Mouse (Mus musculus) stomach, postnatal 0 days (tissue): Measurements from ENCODE around the gene AC129217.1. TPM values are rescaled to one million over a fixed set of nuclear protein-coding genes. Genes with fewer than 3 reads are reported as not detected.
A peak's percentile ranks its signal among the peaks of the same experiment; 100 is the strongest.

Source experiments
- ATAC-seq: fragments of 200-750 bp; cut with Nextera tagmentation; 2 replicates; pipeline ENCODE4 v1.8.0; 2017; ENCODE audit not compliant: low FRiP score, low TSS enrichment
- DNase-seq: peaks from one replicate; pipeline ENCODE4 v3.0.0-alpha.2; 2016; ENCODE audit warnings: low spot score
- H3K27ac ChIP-seq: fragments of 300-500 bp; sonication (generic); replicated peaks from 2 replicates; pipeline ENCODE4 v1.5.1; 2014; ENCODE audit warnings: mild to moderate bottlenecking, control low read depth
- H3K27me3 ChIP-seq: fragments of 300-500 bp; sonication (generic); 2 replicates; pipeline ENCODE4 v1.6.1; 2014; ENCODE audit warnings: low read length; ENCODE audit not compliant: control insufficient read depth, insufficient read depth
- H3K36me3 ChIP-seq: fragments of 300-500 bp; sonication (generic); 2 replicates; pipeline ENCODE4 v1.6.1; 2014; ENCODE audit warnings: low read length, mixed read lengths; ENCODE audit not compliant: control insufficient read depth, insufficient read depth
- H3K4me1 ChIP-seq: fragments of 300-500 bp; sonication (generic); replicated peaks from 2 replicates; pipeline ENCODE4 v1.6.1; 2014; ENCODE audit warnings: antibody characterized with exemption; ENCODE audit not compliant: control insufficient read depth, insufficient read depth
- H3K4me2 ChIP-seq: fragments of 300-500 bp; sonication (generic); replicated peaks from 2 replicates; pipeline ENCODE4 v1.6.1; 2014; ENCODE audit warnings: low read depth, mild to moderate bottlenecking, control low read depth, moderate library complexity
- H3K4me3 ChIP-seq: fragments of 300-500 bp; sonication (generic); 2 replicates; pipeline ENCODE4 v1.5.1; 2014; ENCODE audit warnings: low read depth, low read length, control low read depth
- H3K9ac ChIP-seq: fragments of 300-500 bp; sonication (generic); 2 replicates; pipeline ENCODE4 v1.6.1; 2014; ENCODE audit warnings: mild to moderate bottlenecking, low read length, control low read depth, mixed read lengths
- H3K9me3 ChIP-seq: fragments of 300-500 bp; sonication (generic); 2 replicates; pipeline ENCODE4 v1.6.1; 2016; ENCODE audit warnings: low read length; ENCODE audit not compliant: control insufficient read depth
- CTCF ChIP-seq: IDR thresholded peaks from 2 replicates; pipeline ENCODE4 v1.5.1; 2016; ENCODE audit warnings: antibody characterized with exemption, low read depth, mild to moderate bottlenecking, moderate library complexity
- EP300 ChIP-seq: optimal IDR thresholded peaks from 2 replicates; pipeline ENCODE3; 2016; ENCODE audit warnings: antibody characterized with exemption
- WGBS: fragments of 180-500 bp; shearing (Covaris S2); extraction: QIAGEN DNeasy Blood & Tissue Kit; methylation state at CpG from one replicate; pipeline ENCODE4 v1.1.7; 2014; 5-methylcytosine and 5-hydroxymethylcytosine counted together
- polyA plus RNA-seq: library from polyadenylated mRNA; unstranded; fragments of >200 nt; fragmentation: Nextera tagmentation; extraction: Ambion mirVana; gene quantifications from 2 replicates; pipeline ENCODE4 v1.2.1, GENCODE M21; 2015

AC129217.1 gene
- polyA plus RNA-seq, 1 experiment from 2014 or later: not detected

GRCm38 (mm10) chr19:8839908-8840791 is 10.6 kb downstream of the AC129217.1 start:
- Histone ChIP-seq H3K9me3 (no peaks in the 10 kb centered on the region), H3K4me1 (no peaks in the 10 kb centered on the region), H3K36me3 (peaks cover 3% of the 10 kb centered on the region; the same call in 1 of the 2 replicates), H3K9ac (peak overlapping the region; percentile 66), H3K27ac (peak overlapping the region; percentile 56), H3K4me2 (peak overlapping the region; percentile 71), H3K4me3 (peak overlapping the region; percentile 52), H3K27me3 (no peaks in the 10 kb centered on the region)
- TF ChIP-seq CTCF (peak; percentile 26), EP300 (no peak)
- peak; percentile 88 for DNase-seq
- ATAC-seq: peak; percentile 78
- WGBS: 27% methylated on average over 29 of the region's 29 CpGs

GRCm38 (mm10) chr19:8841012-8841411 is 11.4 kb downstream of the AC129217.1 start:
- Histone ChIP-seq H3K27ac (no peak overlapping the region), H3K9me3 (no peaks in the 10 kb centered on the region), H3K4me2 (peak overlapping the region; percentile 71), H3K27me3 (no peaks in the 10 kb centered on the region), H3K4me1 (no peaks in the 10 kb centered on the region), H3K36me3 (peaks cover 4% of the 10 kb centered on the region; the same call in 1 of the 2 replicates), H3K9ac (0 out of 2 replicates have a peak overlapping the region, but pooled peaks have one; percentile 36), H3K4me3 (peak overlapping the region; percentile 52)
- 92% methylated on average over 7 of the region's 7 CpGs for WGBS
- DNase-seq (no peak), ATAC-seq (no peak)
- TF ChIP-seq EP300 (no peak), CTCF (no peak)

GRCm38 (mm10) chr19:8842961-8843360 is 13.4 kb downstream of the AC129217.1 start:
- peaks cover 16% of the 10 kb centered on the region for H3K36me3 ChIP-seq
- 80% methylated on average over 6 of the region's 6 CpGs for WGBS

GRCm38 (mm10) chr19:8844371-8845129 is 15.0 kb downstream of the AC129217.1 start:
- TF ChIP-seq EP300 (no peak), CTCF (peak; percentile 85)
- H3K4me3 ChIP-seq: no peak overlapping the region
- H3K4me1 ChIP-seq: no peaks in the 10 kb centered on the region
- H3K9me3 ChIP-seq: no peaks in the 10 kb centered on the region
- H3K27ac ChIP-seq: no peak overlapping the region
- peaks cover 16% of the 10 kb centered on the region for H3K36me3 ChIP-seq
- ATAC-seq: no peak
- H3K27me3 ChIP-seq: no peaks in the 10 kb centered on the region
- DNase-seq: peak; percentile 75
- WGBS: 65% methylated on average over 5 of the region's 5 CpGs
- H3K9ac ChIP-seq: no peak overlapping the region
- H3K4me2 ChIP-seq: no peak overlapping the region

More at GRCm38 (mm10) chr19:8842961-8843360, 13.4 kb downstream of the AC129217.1 start:
- no peak overlapping the region for H3K9ac ChIP-seq
- ATAC-seq (no peak), DNase-seq (no peak)
- no peak for TF ChIP-seq EP300
- no peak overlapping the region for H3K4me2 ChIP-seq
- no peak overlapping the region for H3K4me3 ChIP-seq
- no peak overlapping the region for H3K27ac ChIP-seq
- H3K9me3 ChIP-seq: no peaks in the 10 kb centered on the region
- no peaks in the 10 kb centered on the region for H3K4me1 ChIP-seq
- no peaks in the 10 kb centered on the region for H3K27me3 ChIP-seq

- no peak overlapping the region for H3K9ac ChIP-seq
- no peaks in the 10 kb centered on the region for H3K27me3 ChIP-seq
- no peak for TF ChIP-seq CTCF
- TF ChIP-seq EP300: no peak
- H3K4me3 ChIP-seq: no peak overlapping the region
- no peak overlapping the region for H3K27ac ChIP-seq
- H3K4me2 ChIP-seq: no peak overlapping the region
- H3K9me3 ChIP-seq: no peaks in the 10 kb centered on the region
- DNase-seq (no peak), ATAC-seq (no peak)
- 56% methylated on average over 5 of the region's 5 CpGs for whole genome bisulfite sequencing
- peaks cover 13% of the 10 kb centered on the region for H3K36me3 ChIP-seq
- H3K4me1 ChIP-seq: no peaks in the 10 kb centered on the region; the same call in 1 of the 2 replicates
Observed at GRCm38 (mm10) chr19:8848356-8848755, 18.8 kb downstream of the AC129217.1 start.
